Mouse (Mus musculus) retina, embryonic 14.5 days (tissue): ENCODE measurements around the gene Klk1b5.

Experiments
- DNase-seq: peaks from one replicate; pipeline ENCODE4 v3.0.0-alpha.2; 2015; ENCODE audit warnings: low spot score

The Klk1b5 gene

GRCm38 (mm10) chr7:44253023-44253616, 37.4 kb downstream of the Klk1b5 start:
- DNase-seq = no peak

- DNase-seq = no peak
Observed at GRCm38 (mm10) chr7:44254930-44255329, 39.2 kb downstream of the Klk1b5 start.

- DNase-seq = no peak
Observed at GRCm38 (mm10) chr7:44257278-44257677, 41.5 kb downstream of the Klk1b5 start, which contains the start of gene Acp4. TSS of gene Acp4 (minus strand) at chr7:44257378.

GRCm38 (mm10) chr7:44260410-44260809, 44.7 kb downstream of the Klk1b5 start:
- no peak for DNase-seq

GRCm38 (mm10) chr7:44261147-44261546, 45.4 kb downstream of the Klk1b5 start, which contains the start of gene Gm15517:
TSS of gene Gm15517 (plus strand) at chr7:44261447.
- no peak for DNase-seq

- DNase-seq = peak; percentile 100
Observed at GRCm38 (mm10) chr7:44262791-44263643, 47.3 kb downstream of the Klk1b5 start.

- no peak for DNase-seq
Observed at GRCm38 (mm10) chr7:44268117-44268516, 52.4 kb downstream of the Klk1b5 start.

GRCm38 (mm10) chr7:44269397-44269796, 53.7 kb downstream of the Klk1b5 start:
- no peak for DNase-seq
